Mouse (Mus musculus) CH12.LX (cell line): ENCODE measurements at regions not wholly inside any gene's neighbourhood (a gene's known extent, or its start where the extent isn't known, plus 50 kb on each side); places are given as distances from the start of the nearest gene placed in this dataset.
A peak's percentile ranks its signal among the peaks of the same experiment; 100 is the strongest.

Source experiments
- DNase-seq: peaks from one replicate; pipeline ENCODE4 v3.0.0-alpha.2; 2013; ENCODE audit errors: extremely low read depth
- H3K27ac ChIP-seq: 2 replicates; pipeline ENCODE4 v1.5.1; 2012; ENCODE audit warnings: low read depth, mild to moderate bottlenecking, control low read depth, moderate library complexity; ENCODE audit not compliant: insufficient read depth
- H3K27me3 ChIP-seq: replicated peaks from 2 replicates; pipeline ENCODE3; 2012; ENCODE audit warnings: inconsistent platforms
- H3K36me3 ChIP-seq, 2 experiments: replicated peaks in 1 of 2; 2 replicates each; pipeline versions ENCODE3 to v1.6.1; 2012; ENCODE audit warnings: inconsistent platforms in 1 of 2, low read length in 1 of 2, mild to moderate bottlenecking in 1 of 2, mixed read lengths in 1 of 2, moderate library complexity in 1 of 2; ENCODE audit not compliant: control insufficient read depth in 1 of 2, insufficient read depth in 1 of 2
- H3K4me1 ChIP-seq, 2 experiments: 2 replicates each; pipeline ENCODE4 v1.6.1; 2012; ENCODE audit warnings: inconsistent platforms in 1 of 2, moderate library complexity in 1 of 2; ENCODE audit not compliant: insufficient read depth in 2 of 2, control insufficient read depth in 1 of 2
- H3K4me2 ChIP-seq: 2 replicates; pipeline ENCODE4 v1.6.1; 2012; ENCODE audit warnings: low read depth, mild to moderate bottlenecking, control low read depth; ENCODE audit not compliant: poor library complexity, insufficient read depth, severe bottlenecking
- H3K4me3 ChIP-seq, 3 experiments: fragments of 150-350 bp in 1 of 3; sonication (generic) in 1 of 3; replicated peaks in 1 of 3; 2 replicates each; pipeline versions ENCODE3 to v1.5.1; 2011 to 2012; ENCODE audit warnings: low read depth in 2 of 3, low read length in 2 of 3, mild to moderate bottlenecking in 2 of 3, moderate library complexity in 2 of 3, control low read depth in 1 of 3, improper control_type of control experiment in 1 of 3, inconsistent platforms in 1 of 3, mixed read lengths in 1 of 3; ENCODE audit not compliant: poor library complexity in 1 of 3
- H3K79me2 ChIP-seq: replicated peaks from 2 replicates; pipeline ENCODE4 v1.6.1; 2012; ENCODE audit warnings: mild to moderate bottlenecking, moderate library complexity; ENCODE audit not compliant: control insufficient read depth, poor library complexity, insufficient read depth, severe bottlenecking; ENCODE audit errors: extremely low read depth
- H3K9ac ChIP-seq: 2 replicates; pipeline ENCODE4 v1.6.1; 2012; ENCODE audit warnings: low read depth, mild to moderate bottlenecking, control low read depth, moderate library complexity; ENCODE audit not compliant: insufficient read depth
- H3K9me3 ChIP-seq: replicated peaks from 2 replicates; pipeline ENCODE3; 2012; ENCODE audit warnings: low read length, inconsistent platforms, mixed read lengths
- BHLHE40 ChIP-seq: IDR thresholded peaks from 2 replicates; pipeline ENCODE4 v1.6.1; 2011; ENCODE audit warnings: mild to moderate bottlenecking, low read depth, low read length, improper control_type of control experiment
- CTCF ChIP-seq, 2 experiments: IDR thresholded peaks in 1 of 2; conservative IDR thresholded peaks in 1 of 2; 2 replicates each; pipeline ENCODE4 v1.5.1; 2011 to 2012; ENCODE audit warnings: low read depth in 2 of 2, low read length in 2 of 2, improper control_type of control experiment in 1 of 2, inconsistent platforms in 1 of 2, mild to moderate bottlenecking in 1 of 2, moderate library complexity in 1 of 2
- ELF1 ChIP-seq: IDR thresholded peaks from 2 replicates; pipeline ENCODE4 v1.6.1; 2014; ENCODE audit warnings: low read depth, mild to moderate bottlenecking, inconsistent platforms, low read length, improper control_type of control experiment
- ETS1 ChIP-seq: conservative IDR thresholded peaks from 2 replicates; pipeline ENCODE4 v1.6.1; 2012; ENCODE audit warnings: low read depth, mild to moderate bottlenecking, inconsistent platforms, low read length, improper control_type of control experiment, moderate library complexity
- GABPA ChIP-seq: IDR thresholded peaks from 2 replicates; pipeline ENCODE4 v1.6.1; 2012; ENCODE audit warnings: low read depth, low read length, improper control_type of control experiment, inconsistent platforms; ENCODE audit not compliant: insufficient replicate concordance
- HCFC1 ChIP-seq: IDR thresholded peaks from 2 replicates; pipeline ENCODE4 v1.6.1; 2012; ENCODE audit warnings: low read depth, mild to moderate bottlenecking, inconsistent platforms, low read length, improper control_type of control experiment
- JUN ChIP-seq: IDR thresholded peaks from 2 replicates; pipeline ENCODE4 v1.6.1; 2011; ENCODE audit warnings: low read depth, mild to moderate bottlenecking, low read length, improper control_type of control experiment, moderate library complexity; ENCODE audit not compliant: insufficient read depth
- JUND ChIP-seq: conservative IDR thresholded peaks from 2 replicates; pipeline ENCODE4 v1.6.1; 2011; ENCODE audit warnings: low read depth, low read length, improper control_type of control experiment
- MAFK ChIP-seq: IDR thresholded peaks from 2 replicates; pipeline ENCODE4 v1.6.1; 2011; ENCODE audit warnings: low read length, improper control_type of control experiment; ENCODE audit not compliant: insufficient replicate concordance
- MAX ChIP-seq: IDR thresholded peaks from 2 replicates; pipeline ENCODE4 v1.6.1; 2011; ENCODE audit warnings: low read length, improper control_type of control experiment
- MAZ ChIP-seq: IDR thresholded peaks from 2 replicates; pipeline ENCODE4 v1.6.1; 2012; ENCODE audit warnings: low read depth, mild to moderate bottlenecking, inconsistent platforms, low read length, improper control_type of control experiment, moderate library complexity
- MEF2A ChIP-seq: IDR thresholded peaks from 2 replicates; pipeline ENCODE4 v1.6.1; 2014; ENCODE audit warnings: low read depth, mild to moderate bottlenecking, inconsistent platforms, low read length, improper control_type of control experiment, borderline replicate concordance
- MXI1 ChIP-seq: IDR thresholded peaks from 2 replicates; pipeline ENCODE4 v1.6.1; 2011; ENCODE audit warnings: mild to moderate bottlenecking, low read depth, low read length, improper control_type of control experiment
- MYC ChIP-seq: IDR thresholded peaks from 2 replicates; pipeline ENCODE4 v1.6.1; 2011; ENCODE audit warnings: low read depth, mild to moderate bottlenecking, improper control_type of control experiment, low read length
- PAX5 ChIP-seq: IDR thresholded peaks from 2 replicates; pipeline ENCODE4 v1.6.1; 2012; ENCODE audit warnings: low read length, inconsistent platforms, mixed read lengths
- POLR2A ChIP-seq: IDR thresholded peaks from 2 replicates; pipeline ENCODE4 v1.6.1; 2011; ENCODE audit warnings: low read depth, mild to moderate bottlenecking, improper control_type of control experiment, low read length
- POLR2AphosphoS2 ChIP-seq: IDR thresholded peaks from 2 replicates; pipeline ENCODE4 v1.6.1; 2011; ENCODE audit warnings: low read depth, low read length, improper control_type of control experiment
- RAD21 ChIP-seq: IDR thresholded peaks from 2 replicates; pipeline ENCODE4 v1.6.1; 2011; ENCODE audit warnings: low read depth, mild to moderate bottlenecking, low read length, improper control_type of control experiment, moderate library complexity
- SIN3A ChIP-seq: IDR thresholded peaks from 2 replicates; pipeline ENCODE4 v1.6.1; 2012; ENCODE audit warnings: low read length, improper control_type of control experiment, inconsistent platforms
- SMC3 ChIP-seq: IDR thresholded peaks from 2 replicates; pipeline ENCODE4 v1.6.1; 2011; ENCODE audit warnings: low read depth, low read length, improper control_type of control experiment
- TCF12 ChIP-seq: IDR thresholded peaks from 2 replicates; pipeline ENCODE4 v1.6.1; 2014; ENCODE audit warnings: low read depth, mild to moderate bottlenecking, inconsistent platforms, low read length, improper control_type of control experiment
- UBTF ChIP-seq: IDR thresholded peaks from 2 replicates; pipeline ENCODE4 v1.6.1; 2012; ENCODE audit warnings: low read depth, mild to moderate bottlenecking, inconsistent platforms, low read length, improper control_type of control experiment, moderate library complexity
- USF1 ChIP-seq: IDR thresholded peaks from 2 replicates; pipeline ENCODE4 v1.6.1; 2014; ENCODE audit warnings: low read depth, mild to moderate bottlenecking, inconsistent platforms, low read length, improper control_type of control experiment
- ZC3H11A ChIP-seq: IDR thresholded peaks from 2 replicates; pipeline ENCODE4 v1.6.1; 2012; ENCODE audit warnings: low read depth, mild to moderate bottlenecking, inconsistent platforms, low read length, improper control_type of control experiment
- ZKSCAN1 ChIP-seq: IDR thresholded peaks from 2 replicates; pipeline ENCODE4 v1.6.1; 2012; ENCODE audit warnings: low read depth, inconsistent platforms, low read length, improper control_type of control experiment, borderline replicate concordance
- ZMIZ1 ChIP-seq: IDR thresholded peaks from 2 replicates; pipeline ENCODE4 v1.6.1; 2012; ENCODE audit warnings: low read depth, mild to moderate bottlenecking, inconsistent platforms, low read length, improper control_type of control experiment
- dilution Hi-C: fragments of 300-500 bp; cut with MboI; formaldehyde crosslinking; loops from 2 replicates; pipeline ENCODE4 v1.14.3; 2020; ENCODE audit warnings: low sequenced_read_pairs; ENCODE audit not compliant: extremely low pct_unique_long_range_greater_than_20kb, extremely low pct_ligation_motif_present
- in situ Hi-C: fragments of 300-500 bp; cut with MboI; formaldehyde crosslinking; loops from 3 replicates; pipeline ENCODE4 v1.14.3; 2019; ENCODE audit warnings: low sequenced_read_pairs, low pct_ligation_motif_present, low pct_unique_long_range_greater_than_20kb, mixed read lengths

DNA sequence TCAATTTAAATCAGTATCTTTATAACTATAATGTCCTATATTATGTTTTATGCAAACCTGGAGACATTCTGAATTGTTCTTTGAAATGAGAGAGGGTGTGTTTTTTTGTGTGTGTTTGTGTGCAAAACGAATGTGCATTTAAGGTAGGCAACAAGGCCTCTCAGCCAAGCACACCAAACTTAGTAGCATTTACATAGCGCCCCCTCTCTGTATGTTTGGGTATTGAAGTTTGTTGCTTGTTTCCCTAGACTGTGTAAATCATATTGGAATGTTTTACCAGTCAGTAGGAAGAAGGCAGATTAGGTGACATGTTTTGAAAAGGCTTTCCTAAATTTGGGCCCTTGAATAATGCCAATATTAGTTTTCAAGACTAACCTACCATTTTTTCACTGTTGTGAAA, 84.1 kb upstream of the Cabcoco1 start:
- Histone ChIP-seq H3K27ac (no peak overlapping the region), H3K4me2 (no peak overlapping the region), H3K27me3 (no peaks in the 10 kb centered on the region), H3K36me3 (no peaks in the 10 kb centered on the region), H3K9ac (no peak overlapping the region), H3K4me3 (no peak overlapping the region), H3K79me2 (no peaks in the 10 kb centered on the region), H3K9me3 (no peaks in the 10 kb centered on the region), H3K4me1 (no peaks in the 10 kb centered on the region)
- in situ Hi-C loops (no loop called here), dilution Hi-C loops (no loop called here)
- DNase-seq, result peak; percentile 23
- no peak for TF ChIP-seq JUN
- no peak for TF ChIP-seq POLR2AphosphoS2
- TF ChIP-seq GABPA, result no peak
- TF ChIP-seq ZC3H11A, result no peak
- peak; percentile 18 to 68; a peak in 2 of 4 replicates for TF ChIP-seq CTCF (conservative IDR thresholded peaks at IDR 0.05 in 1 of 2, IDR thresholded peaks at IDR 0.05 in 1 of 2; ENCODE audit: low read depth in 2 of 2, low read length in 2 of 2)
- no peak for TF ChIP-seq PAX5
- no peak for TF ChIP-seq POLR2A
- no peak for TF ChIP-seq ELF1
- no peak for TF ChIP-seq JUND
- no peak for TF ChIP-seq MEF2A
- no peak for TF ChIP-seq MYC
- no peak for TF ChIP-seq ZMIZ1
- TF ChIP-seq SIN3A, result no peak
- no peak for TF ChIP-seq MAX
- TF ChIP-seq TCF12, result no peak
- peak; percentile 54 for TF ChIP-seq SMC3
- no peak for TF ChIP-seq MXI1
- no peak for TF ChIP-seq ETS1
- TF ChIP-seq MAZ, result no peak
- TF ChIP-seq HCFC1, result no peak
- no peak for TF ChIP-seq BHLHE40
- TF ChIP-seq ZKSCAN1, result no peak
- no peak for TF ChIP-seq UBTF
- TF ChIP-seq USF1, result no peak
- TF ChIP-seq MAFK, result no peak
- TF ChIP-seq RAD21, result peak; percentile 50
